Mouse (Mus musculus) lung, embryonic 15.5 days (tissue): ENCODE measurements around the gene Wnt9a. TPM values are rescaled to one million over a fixed set of nuclear protein-coding genes. Genes with fewer than 3 reads are reported as not detected.

ENCODE experiments used
- ATAC-seq: fragments of 200-750 bp; cut with Nextera tagmentation; 2 replicates; pipeline ENCODE4 v1.8.0; 2017; ENCODE audit warnings: moderate number of reproducible peaks, borderline replicate concordance; ENCODE audit not compliant: low FRiP score, low TSS enrichment; ENCODE audit errors: extremely low read depth
- H3K27ac ChIP-seq: fragments of 300-500 bp; sonication (generic); 2 replicates; pipeline ENCODE4 v1.5.1; 2015; ENCODE audit warnings: moderate library complexity, mild to moderate bottlenecking, inconsistent platforms
- H3K27me3 ChIP-seq: fragments of 300-500 bp; sonication (generic); 2 replicates; pipeline ENCODE4 v1.6.1; 2015; ENCODE audit warnings: inconsistent platforms
- H3K36me3 ChIP-seq: fragments of 300-500 bp; sonication (generic); 2 replicates; pipeline ENCODE4 v1.6.1; 2015; ENCODE audit warnings: inconsistent platforms
- H3K4me1 ChIP-seq: fragments of 300-500 bp; sonication (generic); 2 replicates; pipeline ENCODE4 v1.6.1; 2015; ENCODE audit warnings: inconsistent platforms
- H3K4me2 ChIP-seq: fragments of 300-500 bp; sonication (generic); 2 replicates; pipeline ENCODE4 v1.6.1; 2015; ENCODE audit warnings: inconsistent platforms, mild to moderate bottlenecking, moderate library complexity
- H3K4me3 ChIP-seq: fragments of 300-500 bp; sonication (generic); 2 replicates; pipeline ENCODE4 v1.5.1; 2015; ENCODE audit warnings: mild to moderate bottlenecking, inconsistent platforms
- H3K9ac ChIP-seq: fragments of 300-500 bp; sonication (generic); 2 replicates; pipeline ENCODE4 v1.6.1; 2015; ENCODE audit warnings: inconsistent platforms
- H3K9me3 ChIP-seq: fragments of 300-500 bp; sonication (generic); 2 replicates; pipeline ENCODE4 v1.6.1; 2016; ENCODE audit warnings: inconsistent platforms
- WGBS: fragments of 180-500 bp; shearing (Covaris S2); methylation state at CpG from one replicate; pipeline ENCODE4 v1.1.7; 2015; 5-methylcytosine and 5-hydroxymethylcytosine counted together
- polyA plus RNA-seq: library from polyadenylated mRNA; unstranded; fragments of >200 nt; fragmentation: Nextera tagmentation; extraction: Ambion mirVana; gene quantifications from 2 replicates; pipeline ENCODE4 v1.2.1, GENCODE M21; 2015

Gene Wnt9a
- polyA plus RNA-seq, 1 experiment from 2014 or later: 3.0 TPM

DNA sequence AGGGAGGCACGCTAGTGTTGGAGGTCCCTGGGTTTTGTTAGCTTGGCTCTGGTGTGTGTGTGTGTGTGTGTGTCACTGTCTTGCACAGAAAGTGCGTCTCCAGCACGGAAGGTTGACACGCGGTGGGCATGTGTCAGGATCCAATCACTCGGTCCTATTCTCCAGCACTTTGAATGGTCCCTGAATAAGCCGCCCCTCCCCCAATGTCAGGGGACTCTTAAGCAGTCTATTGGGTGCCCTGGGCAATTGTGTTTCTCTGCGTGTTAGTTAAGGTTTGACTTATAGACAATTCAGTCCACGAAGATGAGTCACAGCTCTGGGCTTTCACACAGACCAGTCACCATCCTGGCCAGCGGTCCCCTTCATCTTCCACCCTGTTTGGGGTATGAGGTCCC is 910 bp upstream of the Wnt9a start:
- Histone ChIP-seq H3K9ac (no peak overlapping the region), H3K9me3 (no peaks in the 10 kb centered on the region), H3K4me2 (peak overlapping the region; percentile 98), H3K4me3 (no peak overlapping the region), H3K36me3 (no peaks in the 10 kb centered on the region), H3K27ac (no peak overlapping the region), H3K27me3 (peaks cover 83% of the 10 kb centered on the region), H3K4me1 (peaks cover 49% of the 10 kb centered on the region)
- no peak for ATAC-seq
- WGBS: 10% methylated on average over 10 of the region's 10 CpGs

- under 1% methylated on average over 45 of the region's 45 CpGs for WGBS
- Histone ChIP-seq H3K9me3 (no peaks in the 10 kb centered on the region), H3K9ac (peak overlapping the region; percentile 66), H3K4me1 (peaks cover 51% of the 10 kb centered on the region), H3K27me3 (peaks cover 86% of the 10 kb centered on the region), H3K27ac (no peak overlapping the region), H3K4me2 (peak overlapping the region; percentile 98), H3K4me3 (peak overlapping the region; percentile 61), H3K36me3 (no peaks in the 10 kb centered on the region)
- ATAC-seq: no peak
Observed at GRCm38 (mm10) chr11:59307422-59308163, 865 bp downstream of the Wnt9a start.

DNA sequence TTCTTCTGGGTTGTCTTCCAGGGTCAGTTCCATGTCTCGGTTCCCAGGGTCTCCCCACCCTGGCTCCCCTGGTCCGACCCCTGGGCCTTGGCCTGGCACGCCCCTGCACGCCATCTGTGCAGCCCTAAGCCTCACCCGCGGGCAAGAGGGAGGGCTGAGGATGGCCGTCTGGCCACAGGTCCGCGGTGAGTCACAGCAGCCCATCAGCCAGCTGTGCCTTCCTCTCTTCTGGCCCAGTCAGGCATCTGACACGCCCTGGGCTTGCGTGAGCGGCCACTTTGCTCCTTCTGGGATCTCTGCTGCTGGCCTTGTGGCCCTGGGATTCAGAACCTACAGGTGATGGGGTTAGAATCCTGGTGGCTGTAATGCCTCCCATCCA is 1.4 kb downstream of the Wnt9a start:
- Histone ChIP-seq H3K4me2 (peak overlapping the region; percentile 38), H3K27ac (peak overlapping the region; percentile 70), H3K9ac (no peak overlapping the region; the same call in 1 of the 2 replicates), H3K4me1 (peaks cover 56% of the 10 kb centered on the region), H3K4me3 (peak overlapping the region; percentile 61), H3K27me3 (peaks cover 86% of the 10 kb centered on the region), H3K9me3 (no peaks in the 10 kb centered on the region), H3K36me3 (no peaks in the 10 kb centered on the region)
- WGBS: 31% methylated on average over 12 of the region's 12 CpGs
- ATAC-seq: no peak

- peaks cover 82% of the 10 kb centered on the region for H3K27me3 ChIP-seq
- peaks cover 60% of the 10 kb centered on the region for H3K4me1 ChIP-seq
- no peaks in the 10 kb centered on the region for H3K9me3 ChIP-seq
- H3K4me3 ChIP-seq: peak overlapping the region; percentile 61; the same call in 1 of the 2 replicates
- H3K27ac ChIP-seq: peak overlapping the region; percentile 70
- H3K4me2 ChIP-seq: peak overlapping the region; percentile 38
- no peak overlapping the region for H3K9ac ChIP-seq
- no peak for ATAC-seq
- no peaks in the 10 kb centered on the region for H3K36me3 ChIP-seq
- 39% methylated on average over 6 of the region's 6 CpGs for WGBS
Observed at GRCm38 (mm10) chr11:59308625-59309024, 1.9 kb downstream of the Wnt9a start.

- H3K27me3 ChIP-seq: peaks cover 76% of the 10 kb centered on the region
- peak overlapping the region; percentile 70 for H3K27ac ChIP-seq
- H3K4me3 ChIP-seq: 0 out of 2 replicates have a peak overlapping the region, but pooled peaks have one; percentile 7
- ATAC-seq: peak; percentile 57; the same call in 1 of the 2 replicates
- peak overlapping the region; percentile 38 for H3K4me2 ChIP-seq
- peaks cover 67% of the 10 kb centered on the region for H3K4me1 ChIP-seq
- 12% methylated on average over 12 of the region's 12 CpGs for WGBS
- H3K36me3 ChIP-seq: no peaks in the 10 kb centered on the region
- no peaks in the 10 kb centered on the region for H3K9me3 ChIP-seq
- H3K9ac ChIP-seq: 0 out of 2 replicates have a peak overlapping the region, but pooled peaks have one; percentile 1
Observed at GRCm38 (mm10) chr11:59309106-59309805, 2.5 kb downstream of the Wnt9a start.

GRCm38 (mm10) chr11:59309976-59310375 is 3.2 kb downstream of the Wnt9a start:
- ATAC-seq: no peak
- H3K9me3 ChIP-seq: no peaks in the 10 kb centered on the region
- H3K4me2 ChIP-seq: no peak overlapping the region
- WGBS: 73% methylated on average over 8 of the region's 8 CpGs
- H3K9ac ChIP-seq: no peak overlapping the region
- H3K27ac ChIP-seq: 0 out of 2 replicates have a peak overlapping the region, but pooled peaks have one; percentile 70
- H3K36me3 ChIP-seq: no peaks in the 10 kb centered on the region
- no peak overlapping the region for H3K4me3 ChIP-seq
- peaks cover 66% of the 10 kb centered on the region for H3K4me1 ChIP-seq
- H3K27me3 ChIP-seq: peaks cover 69% of the 10 kb centered on the region

GRCm38 (mm10) chr11:59312060-59312459 is 5.3 kb downstream of the Wnt9a start:
- 54% methylated on average over 6 of the region's 6 CpGs for WGBS
- Histone ChIP-seq H3K4me3 (no peak overlapping the region), H3K36me3 (no peaks in the 10 kb centered on the region), H3K4me1 (peaks cover 47% of the 10 kb centered on the region), H3K9ac (no peak overlapping the region), H3K4me2 (no peak overlapping the region), H3K27ac (no peak overlapping the region), H3K27me3 (peaks cover 48% of the 10 kb centered on the region), H3K9me3 (no peaks in the 10 kb centered on the region)
- no peak for ATAC-seq

- Histone ChIP-seq H3K4me1 (peaks cover 43% of the 10 kb centered on the region), H3K4me2 (no peak overlapping the region), H3K36me3 (no peaks in the 10 kb centered on the region), H3K4me3 (no peak overlapping the region), H3K9ac (no peak overlapping the region), H3K9me3 (no peaks in the 10 kb centered on the region), H3K27ac (no peak overlapping the region), H3K27me3 (peaks cover 44% of the 10 kb centered on the region)
- WGBS: 28% methylated on average over 8 of the region's 8 CpGs
- ATAC-seq: no peak
Observed at GRCm38 (mm10) chr11:59312501-59312900, 5.8 kb downstream of the Wnt9a start.

- Histone ChIP-seq H3K4me3 (no peak overlapping the region), H3K9ac (no peak overlapping the region), H3K4me1 (peaks cover 37% of the 10 kb centered on the region), H3K27me3 (peaks cover 36% of the 10 kb centered on the region), H3K4me2 (no peak overlapping the region), H3K36me3 (no peaks in the 10 kb centered on the region), H3K9me3 (no peaks in the 10 kb centered on the region), H3K27ac (no peak overlapping the region)
- ATAC-seq: peak; percentile 9; the same call in 1 of the 2 replicates
- WGBS: 43% methylated on average over 17 of the region's 17 CpGs
Observed at GRCm38 (mm10) chr11:59313029-59313811, 6.5 kb downstream of the Wnt9a start.

- Histone ChIP-seq H3K4me3 (no peak overlapping the region), H3K4me2 (no peak overlapping the region), H3K9me3 (no peaks in the 10 kb centered on the region), H3K9ac (no peak overlapping the region), H3K27ac (no peak overlapping the region), H3K27me3 (peaks cover 29% of the 10 kb centered on the region), H3K4me1 (peaks cover 29% of the 10 kb centered on the region), H3K36me3 (no peaks in the 10 kb centered on the region)
- WGBS: 42% methylated on average over 11 of the region's 11 CpGs
- ATAC-seq: no peak
Observed at GRCm38 (mm10) chr11:59313944-59314343, 7.2 kb downstream of the Wnt9a start.

DNA sequence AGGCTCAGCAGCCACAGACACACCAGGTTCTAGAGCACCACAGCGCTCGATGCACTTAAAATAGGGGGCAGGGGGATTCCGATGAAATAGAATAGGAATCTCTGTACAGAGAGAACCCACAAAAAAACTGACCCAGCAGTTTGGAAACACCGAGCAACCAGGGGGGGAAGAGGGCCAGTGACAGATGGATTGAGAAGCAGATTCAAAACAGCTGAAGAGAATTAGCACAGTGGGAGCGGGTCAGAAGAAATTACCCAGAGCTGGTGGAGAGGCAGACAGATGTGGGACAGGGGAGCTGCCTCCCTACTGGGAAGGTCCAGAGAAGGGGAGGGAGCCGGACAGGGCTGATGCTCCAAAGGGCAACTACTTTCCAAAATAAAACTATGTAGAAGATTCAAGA is 9.8 kb downstream of the Wnt9a start:
- ATAC-seq: no peak
- 58% methylated on average over 6 of the region's 6 CpGs for WGBS
- H3K4me3 ChIP-seq: no peak overlapping the region
- H3K27me3 ChIP-seq: peaks cover 8% of the 10 kb centered on the region; the same call in 1 of the 2 replicates
- H3K27ac ChIP-seq: no peak overlapping the region
- no peak overlapping the region for H3K4me2 ChIP-seq
- peaks cover 17% of the 10 kb centered on the region for H3K4me1 ChIP-seq
- no peak overlapping the region for H3K9ac ChIP-seq
- no peaks in the 10 kb centered on the region for H3K36me3 ChIP-seq
- H3K9me3 ChIP-seq: no peaks in the 10 kb centered on the region
